Mouse (Mus musculus) liver (tissue): ENCODE measurements around the gene Ugt2b36.
"Not testable (repeated sequence)": the region's sequence is repeated elsewhere in the genome, so short reads cannot be mapped to it uniquely, and the experiment has no call there.

ENCODE experiments used
- DNase-seq: peaks from one replicate; pipeline ENCODE4 v3.0.0-alpha.2; 2020; ENCODE audit warnings: mixed read lengths

Ugt2b36 gene

DNA sequence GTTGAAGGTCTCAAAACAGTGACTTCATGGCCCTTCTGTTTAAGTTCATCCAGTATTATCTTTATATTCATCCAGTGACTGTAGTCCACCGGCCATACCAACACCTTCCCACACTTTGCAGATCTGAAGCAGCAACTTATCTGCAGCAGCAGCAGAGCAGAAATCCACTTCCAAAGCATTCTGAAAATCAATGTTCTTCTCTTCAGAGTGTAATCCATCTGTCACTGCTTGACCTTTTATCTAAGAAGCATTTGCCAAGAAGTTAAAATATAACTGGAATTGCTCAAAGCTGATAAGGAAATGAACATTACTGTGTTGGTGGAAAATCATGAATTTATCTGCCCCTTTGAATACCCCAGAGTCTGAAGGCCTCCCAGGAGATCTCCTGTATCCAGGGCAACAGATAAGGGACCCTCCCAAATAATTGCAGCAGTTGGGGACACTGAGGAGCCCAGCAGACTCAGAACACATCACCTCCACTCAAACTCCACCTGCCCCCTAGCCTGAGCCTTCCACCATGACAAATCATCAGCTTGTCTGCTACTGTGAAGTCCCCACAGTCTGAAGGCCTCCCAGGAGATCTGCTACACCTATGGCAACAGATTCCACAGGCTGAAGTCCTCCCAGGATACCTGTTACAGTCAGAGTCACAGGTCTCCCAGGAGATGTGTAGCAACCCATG is at the start of gene Ugt2b36:
Ugt2b36 (minus strand) TSS at position 210 of the 682 bp plus-strand sequence.
- DNase-seq, result no peak

DNA sequence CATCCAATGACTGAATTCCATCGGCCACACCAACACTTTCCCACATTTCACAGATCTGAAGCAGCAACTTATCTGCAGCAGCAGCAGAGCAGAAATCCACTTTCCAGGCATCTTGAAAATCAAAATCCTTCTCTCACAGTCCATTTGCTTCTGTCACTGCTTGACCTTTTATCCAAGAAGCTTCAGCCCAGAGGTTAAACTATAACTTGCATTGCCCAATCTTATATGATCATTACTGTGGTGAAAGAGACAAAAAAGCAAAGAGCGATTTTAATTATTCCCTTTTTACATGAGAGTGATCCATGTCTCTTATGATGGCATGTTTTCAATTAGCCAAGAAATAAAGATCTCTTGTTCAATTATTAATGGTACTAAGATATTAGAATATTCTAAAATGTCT is 47.8 kb upstream of the Ugt2b36 start, which contains the start of gene Ugt2b5:
Ugt2b5 (minus strand) TSS at position 123 of the 400 bp plus-strand sequence.
- DNase-seq, result not testable (repeated sequence)

DNA sequence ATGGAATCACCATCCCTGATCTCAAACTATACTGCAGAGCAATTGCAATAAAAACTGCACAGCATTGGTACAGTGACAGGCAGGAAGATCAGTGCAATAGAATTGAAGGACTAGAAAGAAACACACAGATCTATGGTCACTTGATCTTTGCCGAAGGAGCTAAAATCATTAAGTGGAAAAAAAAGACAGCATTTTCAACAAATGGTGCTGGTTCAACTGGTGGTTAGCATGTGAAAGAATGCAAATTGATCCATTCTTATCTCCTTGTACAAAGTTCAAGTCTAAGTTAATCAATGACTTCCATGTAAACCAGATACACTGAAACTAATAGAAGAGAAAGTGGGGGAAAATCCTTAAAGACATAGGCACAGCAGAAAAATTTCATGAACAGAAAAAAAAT is 11.3 kb upstream of the Ugt2b36 start:
- not testable (repeated sequence) for DNase-seq

DNA sequence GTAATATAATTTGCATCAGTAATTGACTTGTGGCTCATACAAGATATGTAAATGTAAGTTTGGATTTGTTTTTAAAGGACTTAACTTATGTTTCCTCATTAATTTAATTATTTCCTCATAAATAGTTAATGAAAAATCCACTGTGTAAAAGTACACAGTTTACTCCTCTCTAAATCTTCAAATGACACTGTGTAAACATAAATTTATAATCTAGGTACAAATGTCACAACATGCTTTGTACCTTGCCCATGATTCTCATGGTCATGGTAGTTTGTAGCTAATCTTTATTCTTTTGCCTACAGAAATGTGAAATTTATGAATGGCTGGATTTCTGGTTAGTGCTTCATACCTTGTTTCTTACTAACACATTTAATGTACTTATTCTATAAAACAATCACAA is 1.2 kb downstream of the Ugt2b36 start:
- no peak for DNase-seq

DNA sequence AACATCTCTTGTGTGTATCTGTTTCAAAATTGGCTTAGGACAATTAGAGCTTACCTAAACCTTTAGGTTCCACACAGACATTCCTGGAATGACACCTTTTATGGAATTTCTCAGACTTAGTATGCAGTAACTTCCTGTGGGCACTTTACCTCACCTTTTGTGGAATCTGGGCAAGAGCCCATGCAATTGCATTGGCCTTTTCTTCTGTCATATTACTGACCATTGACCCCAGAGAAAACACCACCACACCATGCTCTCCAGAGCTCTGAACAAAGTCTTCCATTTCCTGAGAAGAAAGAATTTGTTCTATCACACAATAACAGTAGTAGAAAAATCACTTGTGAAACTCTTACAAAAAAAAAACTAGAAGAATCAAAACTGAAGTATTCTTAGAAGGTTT is 3.1 kb downstream of the Ugt2b36 start:
- no peak for DNase-seq

DNA sequence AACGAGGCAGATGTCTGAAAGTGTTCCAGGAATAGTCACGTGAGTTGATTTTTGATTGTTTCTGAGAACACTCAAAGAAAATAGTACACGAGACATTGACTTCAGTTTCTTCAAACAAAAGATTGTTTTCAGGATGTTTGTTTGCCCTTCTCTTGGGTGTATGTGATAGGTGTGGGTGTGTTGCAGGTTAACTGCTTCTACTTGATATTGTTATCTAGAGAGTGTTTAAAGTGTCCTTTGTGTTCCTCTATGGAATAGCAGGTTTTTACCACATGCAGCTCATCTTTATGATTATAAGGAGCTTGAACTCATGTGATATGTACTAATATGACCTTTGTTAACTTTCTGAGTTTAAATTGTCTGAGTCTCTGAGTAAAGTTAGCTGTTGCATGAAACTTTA is 6.1 kb downstream of the Ugt2b36 start:
- no peak for DNase-seq

DNA sequence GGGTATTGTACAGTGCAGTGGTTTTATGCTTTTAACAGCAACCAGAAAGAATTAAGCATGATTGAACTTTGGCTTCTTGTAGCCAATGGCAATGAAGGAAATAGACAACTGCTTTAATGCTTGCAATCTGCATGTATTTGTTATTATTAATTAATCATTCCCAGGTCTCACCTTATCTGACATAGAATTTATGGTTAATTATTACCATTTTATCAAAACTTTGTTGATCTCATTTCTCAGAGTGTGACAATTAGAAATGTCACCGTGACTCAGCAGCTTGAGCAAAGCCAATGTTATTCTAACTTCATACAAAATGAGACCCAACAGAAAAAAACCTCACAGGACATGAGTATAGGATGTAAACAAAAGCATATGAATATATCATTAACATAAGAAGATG is 61.7 kb downstream of the Ugt2b36 start:
- no peak for DNase-seq

DNA sequence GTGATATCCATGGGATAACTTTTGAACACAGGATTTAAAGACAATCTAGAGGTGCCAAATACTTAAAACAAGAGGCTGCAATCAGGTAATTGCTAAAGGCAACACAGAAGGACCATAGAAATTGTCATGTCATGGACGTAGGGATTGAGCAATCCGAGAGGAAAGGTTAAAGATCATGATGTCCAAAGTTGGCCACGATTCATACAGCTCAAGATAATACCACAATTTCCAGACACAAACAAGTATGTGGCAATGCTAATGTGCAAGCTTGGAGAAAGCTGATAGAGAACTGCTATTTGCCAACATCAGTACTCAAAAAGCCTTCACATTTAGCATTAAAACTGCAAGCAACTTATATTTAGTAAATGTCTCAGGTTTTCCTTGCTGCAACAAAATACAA is 65.0 kb downstream of the Ugt2b36 start:
- DNase-seq, result no peak
